Mouse (Mus musculus): Measurements from ENCODE around the gene Gnptg. TPM values are rescaled to one million over a fixed set of nuclear protein-coding genes. Genes with fewer than 3 reads are reported as not detected.
"Not testable (repeated sequence)": the region's sequence is repeated elsewhere in the genome, so short reads cannot be mapped to it uniquely, and the experiment has no call there.

Gnptg gene
- total RNA-seq, 2 experiments from 2014 or later = 72.2 to 73.5 TPM

DNA sequence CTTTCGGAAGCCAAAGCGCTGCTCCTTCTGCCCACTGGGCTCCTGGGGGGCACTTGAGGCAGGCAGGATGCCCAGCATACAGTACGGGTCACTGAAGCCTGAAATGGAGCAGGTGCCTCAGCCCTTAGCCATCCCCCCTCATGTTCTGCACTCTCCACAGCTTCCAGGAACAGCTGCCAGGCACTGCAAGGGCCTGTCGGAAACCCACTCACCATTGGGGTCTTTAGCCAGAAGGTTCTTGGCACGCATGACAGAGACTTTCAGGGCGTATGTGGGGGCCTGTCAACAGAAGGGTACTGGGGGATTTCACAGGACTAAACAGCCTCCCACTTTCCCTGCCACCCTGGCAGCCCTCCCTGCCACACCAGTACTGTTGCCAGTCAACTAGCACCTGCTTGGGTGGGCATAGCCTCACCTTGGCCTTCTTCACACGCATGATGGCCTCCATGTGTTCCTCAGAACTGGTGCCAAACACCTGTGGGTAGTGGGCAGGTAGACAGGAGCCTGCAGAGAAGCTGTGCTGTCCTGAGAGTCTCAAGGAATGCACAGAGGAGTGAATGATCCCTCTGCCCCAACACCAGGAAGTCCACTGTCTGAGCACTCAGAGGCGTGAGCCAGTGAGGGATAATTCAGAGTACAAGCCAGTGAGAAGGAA is 10.4 kb upstream of the Gnptg start:
- no peak for DNase-seq (ENCODE audit: low spot score in 2 of 2)
- intact Hi-C loops (cut with DNase I) = no loop called here

GRCm38 (mm10) chr17:25248033-25248750 is 8.3 kb upstream of the Gnptg start:
- DNase-seq (ENCODE audit: low spot score in 2 of 2) = no peak
- intact Hi-C loops (cut with DNase I) = no loop called here

DNA sequence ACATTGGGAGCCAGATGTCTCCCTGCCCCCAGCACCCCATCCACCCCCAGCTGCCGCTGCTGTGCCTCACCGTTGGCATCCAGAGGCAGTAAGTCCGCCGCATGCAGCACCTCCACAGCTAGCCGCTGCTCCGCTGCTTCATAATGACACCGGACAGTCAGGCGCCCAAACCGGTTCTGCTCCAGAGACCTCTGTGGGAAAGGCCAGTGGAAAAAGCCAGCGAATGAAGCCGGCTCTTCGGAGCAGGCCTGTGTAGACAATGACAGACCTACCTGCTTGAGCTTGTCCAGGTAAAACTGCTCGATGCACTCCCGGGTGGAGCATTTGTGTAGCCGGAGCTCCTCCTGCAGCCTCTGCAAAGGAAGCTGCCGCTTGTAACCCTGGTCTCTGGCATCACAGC is 4.3 kb upstream of the Gnptg start:
- DNase-seq (ENCODE audit: low spot score in 2 of 2) = no peak
- intact Hi-C loops (cut with DNase I) = no loop called here

DNA sequence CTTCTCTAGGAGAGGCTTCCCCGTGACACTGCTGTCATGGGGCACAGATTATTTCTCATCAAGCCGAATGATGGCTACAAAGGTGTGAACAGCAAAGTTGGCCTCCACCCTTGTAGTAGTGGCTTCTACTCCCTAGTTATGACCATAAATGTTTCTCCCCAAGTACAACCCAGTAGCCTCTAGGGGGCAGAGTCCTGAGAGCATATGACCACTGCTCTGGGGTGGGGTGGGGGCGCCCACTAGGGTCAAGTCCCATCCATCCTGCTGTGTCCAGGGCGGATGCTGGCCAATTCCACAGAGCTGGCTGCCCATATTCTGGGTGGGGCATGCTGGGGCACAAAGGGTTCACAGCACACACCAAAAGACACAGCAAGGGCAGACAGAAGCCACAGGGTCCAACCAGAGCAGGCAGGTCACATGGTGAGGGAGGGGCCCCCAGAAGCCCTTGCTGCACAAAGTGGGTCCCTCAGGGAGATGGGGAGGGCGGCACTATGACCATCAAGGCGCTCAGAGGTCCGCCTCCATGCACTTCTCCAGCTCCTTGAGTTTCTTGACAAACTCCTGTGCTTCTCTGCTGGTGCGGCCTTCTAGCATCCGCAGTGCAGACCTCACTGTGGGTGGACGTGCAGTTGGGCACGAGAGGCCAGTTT is 3.3 kb upstream of the Gnptg start:
- intact Hi-C loops (cut with DNase I) = no loop called here
- DNase-seq (ENCODE audit: low spot score in 2 of 2) = no peak

- peak in 1 of 2 experiments; percentile 39 for DNase-seq (ENCODE audit: low spot score in 2 of 2)
- intact Hi-C loops (cut with DNase I) = no loop called here
Observed at GRCm38 (mm10) chr17:25235635-25236034, 4.3 kb downstream of the Gnptg start.

GRCm38 (mm10) chr17:25231621-25232020 is 8.3 kb downstream of the Gnptg start:
- DNase-seq (ENCODE audit: low spot score in 2 of 2); intact Hi-C loops (cut with DNase I): not testable (repeated sequence)

GRCm38 (mm10) chr17:25230700-25231099 is 9.2 kb downstream of the Gnptg start:
- no peak for DNase-seq (ENCODE audit: low spot score in 2 of 2)
- intact Hi-C loops (cut with DNase I) = no loop called here

- intact Hi-C loops (cut with DNase I); DNase-seq (ENCODE audit: low spot score in 2 of 2): not testable (repeated sequence)
Observed at GRCm38 (mm10) chr17:25230014-25230655, 9.8 kb downstream of the Gnptg start.

GRCm38 (mm10) chr17:25227991-25228390 is 11.9 kb downstream of the Gnptg start:
- DNase-seq (ENCODE audit: low spot score in 2 of 2) = no peak

DNA sequence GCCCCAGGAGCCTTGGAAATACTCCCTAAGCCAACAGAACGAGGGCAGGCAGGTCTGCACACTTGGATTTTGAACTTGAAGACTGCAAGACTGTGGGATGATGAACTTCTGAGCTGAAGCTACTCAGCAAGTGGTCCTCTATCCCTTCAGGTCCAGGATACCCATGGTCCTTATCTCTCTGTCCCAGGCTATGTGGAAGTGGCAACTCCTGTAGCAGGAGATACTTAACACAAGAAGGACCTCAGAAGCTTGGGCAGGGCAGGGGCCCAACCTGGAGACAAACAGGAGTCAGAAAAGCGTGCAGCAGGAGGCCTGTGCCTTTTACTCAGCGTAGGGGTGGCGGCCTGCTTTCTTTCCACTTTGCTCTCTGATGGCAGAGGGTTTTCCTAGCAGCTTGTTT is 14.3 kb downstream of the Gnptg start:
- no peak for DNase-seq (ENCODE audit: low spot score in 2 of 2)
- intact Hi-C loops (cut with DNase I) = no loop called here

More at GRCm38 (mm10) chr17:25227991-25228390, 11.9 kb downstream of the Gnptg start:
- intact Hi-C loops (cut with DNase I) = no loop called here

DNA sequence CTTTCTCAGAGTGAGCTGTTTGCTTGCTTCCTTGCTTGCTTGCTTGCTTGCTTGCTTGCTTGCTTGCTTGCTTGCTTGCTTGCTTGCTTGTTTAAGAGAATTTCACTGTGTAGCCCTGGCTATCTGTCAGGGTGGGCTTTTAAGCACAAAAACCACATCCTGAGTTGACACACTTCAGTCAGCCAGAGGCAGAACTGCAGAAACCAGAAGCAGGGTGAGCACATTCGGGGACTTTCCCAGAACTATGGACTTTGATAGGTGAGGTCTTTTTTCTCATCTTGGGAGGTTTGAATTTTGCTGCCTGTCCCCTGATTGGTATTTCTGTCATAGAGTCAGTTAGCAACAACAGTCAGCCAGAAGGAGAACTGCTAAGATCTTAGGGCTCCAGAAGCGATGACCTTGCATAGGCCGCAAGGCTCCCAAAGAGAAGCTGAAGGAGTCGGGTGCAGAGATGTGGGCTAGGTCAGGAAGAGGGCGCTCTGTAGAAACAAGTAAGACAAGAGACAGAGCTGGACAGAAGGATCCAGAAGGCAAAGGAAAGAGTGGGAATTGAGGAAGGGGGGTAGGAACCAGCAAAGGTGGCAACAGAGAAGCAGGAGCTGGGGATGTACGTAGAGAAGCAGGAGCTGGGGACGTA is 15.2 kb downstream of the Gnptg start:
- intact Hi-C loops (cut with DNase I) = no loop called here
- no peak for DNase-seq (ENCODE audit: low spot score in 2 of 2)

DNA sequence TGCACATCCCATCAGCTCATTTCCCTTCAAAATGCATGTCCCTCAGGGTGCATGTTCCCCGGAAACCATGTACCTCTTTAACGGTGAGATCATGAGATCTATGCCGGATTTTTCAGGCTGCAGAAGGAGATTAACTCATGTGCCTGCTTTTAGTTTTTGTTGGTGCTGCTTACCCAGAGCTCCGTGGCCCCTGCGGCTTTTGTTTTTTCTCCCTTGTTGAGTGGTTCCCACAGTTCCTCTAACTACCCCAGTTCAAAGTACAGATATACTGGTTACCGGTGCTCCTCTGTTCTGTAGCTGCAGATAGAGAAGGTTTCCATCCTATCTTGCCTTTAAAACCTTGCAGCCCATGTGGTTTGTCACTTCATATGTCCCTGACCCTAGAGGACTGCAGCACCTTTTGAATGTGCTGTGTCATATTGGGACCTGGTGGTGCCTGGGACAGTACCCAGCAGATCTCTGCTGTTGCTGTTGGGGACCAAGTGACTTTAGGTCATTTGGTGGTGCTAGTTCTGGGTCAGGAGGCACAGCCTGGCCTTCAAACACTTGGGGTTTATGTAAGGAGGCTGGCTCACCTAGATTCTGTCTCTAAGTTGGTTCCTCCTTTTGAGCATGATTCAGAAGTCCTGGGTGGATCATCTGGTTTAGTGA is 16.8 kb downstream of the Gnptg start:
- intact Hi-C loops (cut with DNase I) = no loop called here
- no peak for DNase-seq (ENCODE audit: low spot score in 2 of 2)

GRCm38 (mm10) chr17:25222504-25222940 is 17.4 kb downstream of the Gnptg start:
- intact Hi-C loops (cut with DNase I) = not testable (repeated sequence)
- peak; percentile 23 to 58 for DNase-seq (ENCODE audit: low spot score in 2 of 2)

GRCm38 (mm10) chr17:25221821-25222503 is 18.0 kb downstream of the Gnptg start:
- peak; percentile 60 to 67 for DNase-seq (ENCODE audit: low spot score in 2 of 2)
- intact Hi-C loops (cut with DNase I) = no loop called here

GRCm38 (mm10) chr17:25220746-25221145 is 19.2 kb downstream of the Gnptg start:
- intact Hi-C loops (cut with DNase I) = no loop called here

DNA sequence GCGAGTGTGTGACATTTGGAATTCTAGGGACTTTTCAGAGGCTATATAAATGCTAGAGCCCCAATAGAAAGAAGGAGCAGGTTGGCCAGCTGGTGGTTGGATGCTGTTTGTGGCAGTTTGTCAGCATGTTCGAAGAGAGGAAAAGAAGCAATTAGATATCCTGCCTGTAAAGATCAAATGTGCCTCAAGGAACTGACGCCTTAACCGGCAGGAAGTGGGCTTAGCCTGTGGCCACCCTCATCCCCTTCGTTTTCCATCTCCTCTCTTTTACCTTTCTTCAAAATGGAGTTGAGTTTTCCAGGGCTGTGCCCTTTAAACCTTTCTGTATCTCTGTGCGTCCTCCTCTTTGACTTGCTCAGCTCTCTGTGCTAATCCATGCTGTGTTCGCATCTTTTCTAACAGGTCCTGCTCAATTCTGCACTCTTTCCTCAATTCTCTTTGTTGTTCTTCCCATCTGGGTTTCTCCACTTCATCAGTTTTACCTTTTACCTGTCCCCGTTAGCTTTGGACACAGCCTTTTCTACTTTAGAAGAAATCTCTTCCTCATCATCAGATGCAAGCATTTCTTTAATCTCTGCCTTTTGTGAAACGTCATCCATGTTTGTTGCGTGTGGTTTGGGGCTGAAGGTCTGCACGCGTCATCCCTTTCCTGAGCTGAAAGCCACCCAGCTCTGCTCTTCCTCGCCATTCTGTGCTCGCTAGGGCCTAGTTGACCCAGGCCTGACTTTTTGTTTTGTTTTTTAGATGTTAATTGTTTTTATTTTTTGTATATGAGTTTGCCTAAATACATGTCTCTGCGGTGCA is 20.2 kb downstream of the Gnptg start:
- intact Hi-C loops (cut with DNase I) = no loop called here
- no peak for DNase-seq (ENCODE audit: low spot score in 2 of 2)

More at GRCm38 (mm10) chr17:25220746-25221145, 19.2 kb downstream of the Gnptg start:
- no peak for DNase-seq (ENCODE audit: low spot score in 2 of 2)

GRCm38 (mm10) chr17:25218967-25219366 is 21.0 kb downstream of the Gnptg start:
- DNase-seq (ENCODE audit: low spot score in 2 of 2) = no peak
- intact Hi-C loops (cut with DNase I) = no loop called here

GRCm38 (mm10) chr17:25215431-25215830 is 24.5 kb downstream of the Gnptg start:
- intact Hi-C loops (cut with DNase I) = no loop called here

More at GRCm38 (mm10) chr17:25215431-25215830, 24.5 kb downstream of the Gnptg start:
- DNase-seq (ENCODE audit: low spot score in 2 of 2) = no peak

Data from left cerebral cortex, postnatal 14 days (tissue).